Mouse (Mus musculus): ENCODE data around the gene Nfib. TPM values are rescaled to one million over a fixed set of nuclear protein-coding genes. Genes with fewer than 3 reads are reported as not detected.
A peak's percentile ranks its signal among the peaks of the same experiment; 100 is the strongest.

Gene Nfib
- polyA plus RNA-seq, 1 experiment from 2014 or later = 9.5 TPM

GRCm38 (mm10) chr4:82504015-82504283 is 201.6 kb downstream of the Nfib start:
- Histone ChIP-seq H3K9me3 (replicated peaks) (no peaks in the 10 kb centered on the region), H3K27ac (peak overlapping the region; percentile 89), H3K27me3 (replicated peaks) (peaks cover 66% of the 10 kb centered on the region), H3K4me1 (peaks cover 8% of the 10 kb centered on the region; the same call in 1 of the 2 replicates), H3K36me3 (no peaks in the 10 kb centered on the region), H3K4me2 (peak overlapping the region; percentile 68), H3K4me3 (peak overlapping the region; percentile 63), H3K9ac (peak overlapping the region; percentile 76)
- WGBS (ENCODE audit: insufficient replicate concordance) = 3% methylated on average over 10 of the region's 10 CpGs
- ATAC-seq = no peak

DNA sequence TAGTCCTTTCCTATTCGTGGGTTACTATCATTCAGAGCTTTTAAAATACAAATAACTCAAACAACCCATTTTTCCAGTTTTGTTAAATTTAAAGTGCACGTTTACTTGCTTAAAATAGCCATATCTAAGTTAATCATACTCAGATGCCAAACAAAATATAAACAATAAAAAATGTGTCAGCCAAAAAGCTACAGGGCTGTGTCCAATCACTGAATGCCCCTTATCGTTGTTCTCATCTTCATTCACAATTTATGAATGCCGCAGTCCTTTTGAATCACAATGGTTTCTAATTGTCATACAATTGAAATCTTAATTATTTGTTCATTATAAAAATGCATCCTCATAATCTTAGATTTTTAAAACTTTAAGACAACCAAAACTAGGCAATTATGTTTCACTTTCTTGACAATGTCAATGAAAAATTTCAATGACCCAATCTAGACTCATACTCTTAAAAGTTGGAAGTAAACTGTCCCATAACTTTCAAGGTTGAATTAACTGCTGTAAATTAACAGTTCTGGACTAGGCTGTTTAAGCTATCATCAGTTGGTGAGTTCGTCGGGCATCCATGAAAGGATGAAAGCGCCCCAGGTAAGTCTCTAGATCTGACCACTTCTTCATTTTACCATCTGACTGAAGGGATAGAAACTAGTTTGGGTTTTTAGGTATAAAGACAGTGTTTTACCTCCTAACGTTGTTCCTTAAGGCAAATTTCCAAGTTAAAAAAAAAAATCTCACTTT is 202.1 kb downstream of the Nfib start:
- no peaks in the 10 kb centered on the region for H3K36me3 ChIP-seq
- 29% methylated on average over 8 of the region's 8 CpGs for WGBS (ENCODE audit: insufficient replicate concordance)
- peak overlapping the region; percentile 63 for H3K4me3 ChIP-seq
- no peak overlapping the region for H3K27ac ChIP-seq
- peak overlapping the region; percentile 68 for H3K4me2 ChIP-seq
- no peak for ATAC-seq
- peaks cover 8% of the 10 kb centered on the region; the same call in 1 of the 2 replicates for H3K4me1 ChIP-seq
- peak overlapping the region; percentile 76 for H3K9ac ChIP-seq
- H3K9me3 ChIP-seq (replicated peaks) = no peaks in the 10 kb centered on the region
- peaks cover 61% of the 10 kb centered on the region for H3K27me3 ChIP-seq (replicated peaks)

GRCm38 (mm10) chr4:82502611-82503010 is 202.9 kb downstream of the Nfib start:
- ATAC-seq = no peak
- Histone ChIP-seq H3K27me3 (replicated peaks) (peaks cover 53% of the 10 kb centered on the region), H3K4me3 (peak overlapping the region; percentile 23), H3K9ac (no peak overlapping the region), H3K27ac (no peak overlapping the region), H3K4me2 (peak overlapping the region; percentile 32), H3K9me3 (replicated peaks) (no peaks in the 10 kb centered on the region), H3K4me1 (peaks cover 8% of the 10 kb centered on the region; the same call in 1 of the 2 replicates), H3K36me3 (peaks cover 3% of the 10 kb centered on the region; the same call in 1 of the 2 replicates)
- 65% methylated on average over 2 of the region's 2 CpGs for WGBS (ENCODE audit: insufficient replicate concordance)

DNA sequence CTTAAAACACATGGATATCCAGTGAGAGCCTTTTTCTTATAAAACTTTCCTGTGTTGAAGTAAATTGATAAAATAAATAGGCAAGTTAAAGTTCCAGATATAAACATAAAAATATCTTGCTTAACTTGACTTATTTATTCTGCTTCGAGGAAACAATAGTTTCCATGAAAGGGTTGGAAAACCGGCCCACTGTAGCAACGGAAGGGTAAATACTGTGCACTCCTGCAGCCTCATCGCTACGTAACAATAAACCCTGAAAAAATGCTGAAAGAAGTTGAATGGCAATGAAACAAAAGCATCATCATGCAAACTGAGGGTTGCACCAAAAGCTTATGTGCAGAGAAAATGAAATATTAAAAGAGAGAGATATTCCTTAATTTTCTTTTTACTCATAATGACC is 203.5 kb downstream of the Nfib start:
- Histone ChIP-seq H3K9me3 (replicated peaks) (no peaks in the 10 kb centered on the region), H3K4me2 (peak overlapping the region; percentile 20; the same call in 1 of the 2 replicates), H3K4me3 (no peak overlapping the region), H3K36me3 (peaks cover 5% of the 10 kb centered on the region; the same call in 1 of the 2 replicates), H3K27ac (no peak overlapping the region), H3K9ac (no peak overlapping the region), H3K27me3 (replicated peaks) (peaks cover 47% of the 10 kb centered on the region), H3K4me1 (peaks cover 8% of the 10 kb centered on the region; the same call in 1 of the 2 replicates)
- no peak for ATAC-seq
- WGBS (ENCODE audit: insufficient replicate concordance) = 53% methylated on average over 5 of the region's 5 CpGs

GRCm38 (mm10) chr4:82500578-82501098 is 204.9 kb downstream of the Nfib start:
- peaks cover 8% of the 10 kb centered on the region; the same call in 1 of the 2 replicates for H3K36me3 ChIP-seq
- H3K9ac ChIP-seq = no peak overlapping the region
- H3K27ac ChIP-seq = no peak overlapping the region
- no peaks in the 10 kb centered on the region for H3K4me1 ChIP-seq
- H3K27me3 ChIP-seq (replicated peaks) = peaks cover 33% of the 10 kb centered on the region
- no peak overlapping the region for H3K4me3 ChIP-seq
- ATAC-seq = no peak
- whole genome bisulfite sequencing (ENCODE audit: insufficient replicate concordance) = 51% methylated on average over 5 of the region's 5 CpGs
- peak overlapping the region; percentile 23; the same call in 1 of the 2 replicates for H3K4me2 ChIP-seq
- no peaks in the 10 kb centered on the region for H3K9me3 ChIP-seq (replicated peaks)

GRCm38 (mm10) chr4:82499725-82500577 is 205.6 kb downstream of the Nfib start:
- H3K9me3 ChIP-seq (replicated peaks) = no peaks in the 10 kb centered on the region
- H3K4me1 ChIP-seq = no peaks in the 10 kb centered on the region
- no peak overlapping the region for H3K27ac ChIP-seq
- 55% methylated on average over 9 of the region's 9 CpGs for WGBS (ENCODE audit: insufficient replicate concordance)
- no peak overlapping the region for H3K9ac ChIP-seq
- H3K4me3 ChIP-seq = no peak overlapping the region
- H3K36me3 ChIP-seq = peaks cover 8% of the 10 kb centered on the region; the same call in 1 of the 2 replicates
- peak overlapping the region; percentile 23; the same call in 1 of the 2 replicates for H3K4me2 ChIP-seq
- peaks cover 26% of the 10 kb centered on the region for H3K27me3 ChIP-seq (replicated peaks)
- ATAC-seq = no peak

- 63% methylated on average over 5 of the region's 5 CpGs for WGBS (ENCODE audit: insufficient replicate concordance)
- H3K4me2 ChIP-seq = peak overlapping the region; percentile 23; the same call in 1 of the 2 replicates
Observed at GRCm38 (mm10) chr4:82499238-82499637, 206.3 kb downstream of the Nfib start.

GRCm38 (mm10) chr4:82497671-82498631 is 207.6 kb downstream of the Nfib start:
- H3K9me3 ChIP-seq (replicated peaks) = no peaks in the 10 kb centered on the region
- ATAC-seq = no peak
- WGBS (ENCODE audit: insufficient replicate concordance) = 74% methylated on average over 26 of the region's 26 CpGs
- H3K9ac ChIP-seq = no peak overlapping the region
- no peak overlapping the region for H3K4me3 ChIP-seq
- H3K4me1 ChIP-seq = no peaks in the 10 kb centered on the region
- peaks cover 12% of the 10 kb centered on the region; the same call in 1 of the 2 replicates for H3K27me3 ChIP-seq (replicated peaks)
- H3K36me3 ChIP-seq = peaks cover 8% of the 10 kb centered on the region; the same call in 1 of the 2 replicates
- no peak overlapping the region for H3K27ac ChIP-seq
- no peak overlapping the region for H3K4me2 ChIP-seq

More at GRCm38 (mm10) chr4:82499238-82499637, 206.3 kb downstream of the Nfib start:
- no peaks in the 10 kb centered on the region for H3K9me3 ChIP-seq (replicated peaks)
- H3K27ac ChIP-seq = no peak overlapping the region
- H3K36me3 ChIP-seq = peaks cover 8% of the 10 kb centered on the region; the same call in 1 of the 2 replicates
- H3K4me3 ChIP-seq = no peak overlapping the region
- no peak for ATAC-seq
- H3K27me3 ChIP-seq (replicated peaks) = peaks cover 19% of the 10 kb centered on the region
- no peak overlapping the region for H3K9ac ChIP-seq
- no peaks in the 10 kb centered on the region for H3K4me1 ChIP-seq

- Histone ChIP-seq H3K9me3 (replicated peaks) (no peaks in the 10 kb centered on the region), H3K4me1 (no peaks in the 10 kb centered on the region), H3K4me2 (no peak overlapping the region), H3K4me3 (no peak overlapping the region), H3K36me3 (peaks cover 8% of the 10 kb centered on the region; the same call in 1 of the 2 replicates), H3K27me3 (replicated peaks) (peaks cover 8% of the 10 kb centered on the region; the same call in 1 of the 2 replicates), H3K9ac (no peak overlapping the region), H3K27ac (no peak overlapping the region)
- ATAC-seq = no peak
- WGBS (ENCODE audit: insufficient replicate concordance) = 76% methylated on average over 8 of the region's 8 CpGs
Observed at GRCm38 (mm10) chr4:82497141-82497566, 208.4 kb downstream of the Nfib start.

GRCm38 (mm10) chr4:82496383-82496782 is 209.2 kb downstream of the Nfib start:
- H3K4me3 ChIP-seq = no peak overlapping the region
- H3K9me3 ChIP-seq (replicated peaks) = no peaks in the 10 kb centered on the region
- 66% methylated on average over 5 of the region's 5 CpGs for WGBS (ENCODE audit: insufficient replicate concordance)
- H3K27ac ChIP-seq = no peak overlapping the region
- H3K36me3 ChIP-seq = peaks cover 8% of the 10 kb centered on the region; the same call in 1 of the 2 replicates
- ATAC-seq = no peak
- H3K4me1 ChIP-seq = no peaks in the 10 kb centered on the region
- peaks cover 8% of the 10 kb centered on the region; the same call in 1 of the 2 replicates for H3K27me3 ChIP-seq (replicated peaks)
- no peak overlapping the region for H3K4me2 ChIP-seq
- H3K9ac ChIP-seq = no peak overlapping the region

GRCm38 (mm10) chr4:82495605-82496004 is 209.9 kb downstream of the Nfib start:
- Histone ChIP-seq H3K4me3 (no peak overlapping the region), H3K27me3 (replicated peaks) (0 out of 2 replicates have a peak, but pooled peaks cover 8% of the 10 kb centered on the region), H3K27ac (no peak overlapping the region), H3K4me1 (no peaks in the 10 kb centered on the region), H3K9me3 (replicated peaks) (no peaks in the 10 kb centered on the region), H3K36me3 (peaks cover 8% of the 10 kb centered on the region; the same call in 1 of the 2 replicates), H3K9ac (no peak overlapping the region), H3K4me2 (no peak overlapping the region)
- WGBS (ENCODE audit: insufficient replicate concordance) = 78% methylated on average over 6 of the region's 6 CpGs
- ATAC-seq = no peak
